28 mouse cellular contexts compared by ENCODE assay signal in genomic region chr5:149355131-149355530, GRCm38 (mm10). TPM values are rescaled to one million over a fixed set of nuclear protein-coding genes. Genes with fewer than 3 reads are reported as not detected.
DNase-seq lines count a peak whose midpoint lies in the region; ATAC-seq lines count a peak whose summit lies in the region.
"Had no signal": no experiment of that assay in that cellular context is flagged by ENCODE, and none has a peak within 500 bp of the region (broad histone marks: within the 10 kb centered on the region; RNA-seq: fewer than 3 reads in every experiment).

No protein-coding gene starts in this region.

- peak overlapping the region; percentile 68 for H3K27ac ChIP-seq in liver, embryonic 12.5 days
- H3K27ac ChIP-seq in intestine, embryonic 14.5 days (ENCODE audit: low read depth) = peak overlapping the region; percentile 19
- H3K27ac ChIP-seq in limb, embryonic 13.5 days = 0 out of 2 replicates have a peak overlapping the region, but pooled peaks have one; percentile 33
- H3K27ac ChIP-seq in stomach, embryonic 16.5 days (ENCODE audit: low read length) = peak overlapping the region; percentile 82
- H3K27ac ChIP-seq in heart, embryonic 10.5 days = no peak overlapping the region
- H3K27ac ChIP-seq: heart, embryonic 15.5 days; limb, embryonic 15.5 days; neural tube, embryonic 15.5 days had no signal

- H3K4me3 ChIP-seq in liver, embryonic 12.5 days = no peak overlapping the region
- H3K4me3 ChIP-seq in intestine, embryonic 14.5 days (ENCODE audit: low read depth, low read length) = no peak overlapping the region
- no peak overlapping the region for H3K4me3 ChIP-seq in limb, embryonic 13.5 days
- H3K4me3 ChIP-seq in stomach, embryonic 16.5 days (replicated peaks; ENCODE audit: low read length) = no peak overlapping the region
- no peak overlapping the region for H3K4me3 ChIP-seq in heart, embryonic 10.5 days
- H3K4me3 ChIP-seq: forebrain, embryonic 10.5 days; heart, embryonic 15.5 days; limb, embryonic 15.5 days; neural tube, embryonic 15.5 days had no signal

- 70% methylated on average over 7 of the region's 7 CpGs for WGBS in liver, embryonic 12.5 days (ENCODE audit: insufficient replicate concordance)
- WGBS in intestine, embryonic 14.5 days = 43% methylated on average over 7 of the region's 7 CpGs
- 70% methylated on average over 7 of the region's 7 CpGs for WGBS in limb, embryonic 13.5 days
- 50% methylated on average over 7 of the region's 7 CpGs for WGBS in stomach, embryonic 16.5 days
- WGBS in heart, embryonic 10.5 days = 87% methylated on average over 7 of the region's 7 CpGs

- no peaks in the 10 kb centered on the region for H3K27me3 ChIP-seq in liver, embryonic 12.5 days (replicated peaks)
- no peaks in the 10 kb centered on the region for H3K27me3 ChIP-seq in intestine, embryonic 14.5 days (replicated peaks; ENCODE audit: control insufficient read depth, insufficient read depth, low read length)
- H3K27me3 ChIP-seq in limb, embryonic 13.5 days = no peaks in the 10 kb centered on the region
- no peaks in the 10 kb centered on the region for H3K27me3 ChIP-seq in stomach, embryonic 16.5 days (ENCODE audit: control insufficient read depth, insufficient read depth, low read length)
- H3K27me3 ChIP-seq in heart, embryonic 10.5 days (ENCODE audit: insufficient read depth, poor library complexity, severe bottlenecking) = no peaks in the 10 kb centered on the region; the same call in 1 of the 2 replicates
- H3K27me3 ChIP-seq: heart, embryonic 15.5 days; limb, embryonic 15.5 days; neural tube, embryonic 15.5 days had no signal

- H3K9ac ChIP-seq in liver, embryonic 12.5 days = no peak overlapping the region
- no peak overlapping the region for H3K9ac ChIP-seq in intestine, embryonic 14.5 days (ENCODE audit: low read length)
- no peak overlapping the region for H3K9ac ChIP-seq in limb, embryonic 13.5 days
- no peak overlapping the region for H3K9ac ChIP-seq in stomach, embryonic 16.5 days (ENCODE audit: low read length)
- H3K9ac ChIP-seq: heart, embryonic 15.5 days; limb, embryonic 15.5 days; neural tube, embryonic 15.5 days had no signal

- no peak for DNase-seq in liver
- DNase-seq in intestine, embryonic 14.5 days (ENCODE audit: low spot score) = no peak
- DNase-seq in gastrocnemius, postnatal 10 days = no peak
- DNase-seq in heart, embryonic 10.5 days (ENCODE audit: low spot score) = no peak
- DNase-seq: adrenal gland, postnatal 10 days; B cell, adult 2 months; cerebellum, adult 2 months; cerebellum, postnatal 36 days; embryo, embryonic 11 days; gastrocnemius, postnatal 36 days; heart, postnatal 36 days; kidney, adult 2 months; kidney, postnatal 10 days; layer of hippocampus, postnatal 36 days; lung, postnatal 10 days; right cerebral cortex, adult 18-20 months; right cerebral cortex, postnatal 4 days had no signal

- H3K9me3 ChIP-seq in liver, embryonic 12.5 days (replicated peaks) = peaks cover 7% of the 10 kb centered on the region
- peaks cover 7% of the 10 kb centered on the region; the same call in 1 of the 2 replicates for H3K9me3 ChIP-seq in intestine, embryonic 14.5 days (ENCODE audit: control insufficient read depth, low read length)
- H3K9me3 ChIP-seq in limb, embryonic 13.5 days = peaks cover 10% of the 10 kb centered on the region
- H3K9me3 ChIP-seq in stomach, embryonic 16.5 days (replicated peaks; ENCODE audit: control insufficient read depth, low read length) = peaks cover 3% of the 10 kb centered on the region; the same call in 1 of the 2 replicates
- H3K9me3 ChIP-seq in heart, embryonic 10.5 days = peaks cover 6% of the 10 kb centered on the region
- H3K9me3 ChIP-seq: heart, embryonic 15.5 days; limb, embryonic 15.5 days; neural tube, embryonic 15.5 days had no signal

- H3K4me2 ChIP-seq in liver, embryonic 12.5 days = peak overlapping the region; percentile 20; the same call in 1 of the 2 replicates
- H3K4me2 ChIP-seq in intestine, embryonic 14.5 days (ENCODE audit: low read length) = no peak overlapping the region
- no peak overlapping the region for H3K4me2 ChIP-seq in limb, embryonic 13.5 days (replicated peaks)
- no peak overlapping the region for H3K4me2 ChIP-seq in stomach, embryonic 16.5 days (ENCODE audit: low read depth, low read length)
- H3K4me2 ChIP-seq: heart, embryonic 15.5 days; limb, embryonic 15.5 days; midbrain, embryonic 11.5 days; neural tube, embryonic 15.5 days had no signal

- peaks cover 40% of the 10 kb centered on the region for H3K4me1 ChIP-seq in liver, embryonic 12.5 days
- peaks cover 28% of the 10 kb centered on the region for H3K4me1 ChIP-seq in intestine, embryonic 14.5 days (replicated peaks; ENCODE audit: control insufficient read depth, insufficient read depth, low read length)
- peaks cover 29% of the 10 kb centered on the region for H3K4me1 ChIP-seq in limb, embryonic 13.5 days
- H3K4me1 ChIP-seq in stomach, embryonic 16.5 days (ENCODE audit: control insufficient read depth, insufficient read depth, low read length) = peaks cover 27% of the 10 kb centered on the region
- peaks cover 25% of the 10 kb centered on the region for H3K4me1 ChIP-seq in heart, embryonic 10.5 days

- ATAC-seq in liver, embryonic 12.5 days = no peak
- no peak for ATAC-seq in intestine, embryonic 14.5 days (replicated peaks; ENCODE audit: low FRiP score, low TSS enrichment, low read depth)
- ATAC-seq in limb, embryonic 13.5 days (ENCODE audit: low FRiP score, low read depth) = no peak
- no peak for ATAC-seq in stomach, embryonic 16.5 days (ENCODE audit: insufficient read depth, low FRiP score)
- ATAC-seq: hindbrain, embryonic 16.5 days had no signal

- no peaks in the 10 kb centered on the region for H3K36me3 ChIP-seq in liver, embryonic 12.5 days
- no peaks in the 10 kb centered on the region for H3K36me3 ChIP-seq in intestine, embryonic 14.5 days (ENCODE audit: control insufficient read depth, insufficient read depth, low read length)
- no peaks in the 10 kb centered on the region for H3K36me3 ChIP-seq in limb, embryonic 13.5 days
- H3K36me3 ChIP-seq in stomach, embryonic 16.5 days (ENCODE audit: control insufficient read depth, insufficient read depth, low read length) = no peaks in the 10 kb centered on the region
- H3K36me3 ChIP-seq in heart, embryonic 10.5 days = 0 out of 2 replicates have a peak, but pooled peaks cover 4% of the 10 kb centered on the region
- H3K36me3 ChIP-seq: forebrain, embryonic 10.5 days; G1E; heart, embryonic 15.5 days; limb, embryonic 15.5 days; neural tube, embryonic 15.5 days had no signal

RNA-seq across cellular contexts. Expression of gene Medag, which starts 56.4 kb away (rescaled TPM):
- polyA plus RNA-seq in liver, embryonic 12.5 days (2016; fragmentation: Nextera tagmentation; extraction: Ambion mirVana) = 0.35 and 0.57 TPM in 2 replicates
- 2.2 TPM in 2 replicates for polyA plus RNA-seq in intestine, embryonic 14.5 days (2014; fragmentation: Nextera tagmentation; extraction: Ambion mirVana)
- polyA plus RNA-seq in limb, embryonic 13.5 days (2015; fragmentation: Nextera tagmentation; extraction: Ambion mirVana) = 1.5 and 1.8 TPM in 2 replicates
- 4.0 and 4.4 TPM in 2 replicates for polyA plus RNA-seq in stomach, embryonic 16.5 days (2015; fragmentation: Nextera tagmentation; extraction: Ambion mirVana)
- 10 to 100 TPM; 19.6 to 21.6 TPM for total RNA-seq in gastrocnemius, postnatal 10 days (2021)
- polyA plus RNA-seq in heart, embryonic 10.5 days (2016; fragmentation: Nextera tagmentation; extraction: Ambion mirVana) = 0.26 and 0.62 TPM in 2 replicates
- total RNA-seq: CH12.LX had no signal
- polyA plus RNA-seq: G1E had no signal
